Mouse (Mus musculus): ENCODE measurements around the gene Otog. TPM values are rescaled to one million over a fixed set of nuclear protein-coding genes. Genes with fewer than 3 reads are reported as not detected.
A peak's percentile ranks its signal among the peaks of the same experiment; 100 is the strongest.

The Otog gene
- total and polyA plus RNA-seq, 3 experiments = under 0.01 TPM; not detected in 2

DNA sequence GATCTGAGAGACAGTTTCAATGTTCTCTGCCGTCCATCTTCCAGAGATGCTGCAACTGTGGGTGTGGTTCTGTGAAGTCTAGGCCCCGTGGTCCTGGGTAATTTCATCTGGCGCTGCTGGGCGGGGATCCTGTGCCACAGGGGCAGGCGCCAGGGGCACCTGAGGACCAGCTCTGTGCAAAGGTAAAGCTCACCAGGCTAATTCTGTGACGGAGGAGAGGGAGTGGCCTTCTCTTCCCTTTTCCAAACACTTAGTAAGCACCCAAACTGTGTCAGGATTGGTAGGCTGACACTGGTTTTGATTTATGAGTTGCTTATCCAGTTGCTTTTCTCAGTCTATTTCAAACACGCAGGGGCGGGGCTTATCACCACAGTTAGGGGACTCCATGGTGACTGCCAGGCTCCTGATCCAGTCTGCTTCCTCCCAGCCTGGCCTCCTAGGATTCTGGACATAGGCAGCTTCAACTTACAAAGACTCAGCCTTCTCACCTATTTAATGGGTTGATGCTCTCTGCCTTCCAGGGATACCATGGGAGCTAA lies 20.1 kb upstream of the Otog start:
- H3K27me3 ChIP-seq (replicated peaks) = peaks cover 76% of the 10 kb centered on the region

DNA sequence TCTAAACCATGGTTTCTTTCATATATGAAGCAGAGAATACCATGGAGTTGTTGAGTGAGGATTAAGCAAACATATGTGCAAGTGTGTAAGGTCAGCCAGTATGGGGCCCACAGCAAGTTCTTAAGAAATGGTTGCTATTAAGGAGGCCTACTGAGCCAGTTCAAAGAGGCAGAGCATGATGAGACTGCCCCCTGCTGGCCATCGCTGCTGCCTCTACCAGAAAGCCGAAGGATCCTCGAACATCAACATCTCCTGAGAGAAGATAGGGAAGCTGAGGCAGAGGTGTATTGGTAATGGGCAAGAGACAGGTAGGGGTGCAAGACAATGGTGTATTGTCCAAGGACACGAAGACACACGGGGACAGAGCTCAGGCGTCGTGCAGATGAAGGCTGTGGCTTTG lies 14.5 kb upstream of the Otog start:
- dilution Hi-C loops (cut with MboI; ENCODE audit: extremely low pct_ligation_motif_present, extremely low pct_unique_long_range_greater_than_20kb, low sequenced_read_pairs) = no loop called here
- H3K27me3 ChIP-seq (replicated peaks) = peaks cover 63% of the 10 kb centered on the region
- H3K9me3 ChIP-seq (replicated peaks; ENCODE audit: low read length) = peaks cover 6% of the 10 kb centered on the region

More for the DNA sequence above, 20.1 kb upstream of the Otog start:
- H3K36me3 ChIP-seq (replicated peaks in 1 of 2; ENCODE audit: control insufficient read depth in 1 of 2, insufficient read depth in 1 of 2, low read length in 1 of 2) = no peaks in the 10 kb centered on the region
- H3K9ac ChIP-seq (ENCODE audit: insufficient read depth, low read depth) = no peak overlapping the region
- H3K4me2 ChIP-seq (ENCODE audit: insufficient read depth, low read depth, poor library complexity, severe bottlenecking) = no peak overlapping the region
- H3K4me3 ChIP-seq (replicated peaks in 1 of 3; ENCODE audit: low read depth in 2 of 3, low read length in 2 of 3, poor library complexity in 1 of 3) = no peak overlapping the region
- H3K9me3 ChIP-seq (replicated peaks; ENCODE audit: low read length) = peaks cover 6% of the 10 kb centered on the region
- dilution Hi-C loops (cut with MboI; ENCODE audit: extremely low pct_ligation_motif_present, extremely low pct_unique_long_range_greater_than_20kb, low sequenced_read_pairs) (no loop called here), in situ Hi-C loops (cut with MboI; ENCODE audit: low pct_ligation_motif_present, low pct_unique_long_range_greater_than_20kb, low sequenced_read_pairs) (no loop called here)
- no peaks in the 10 kb centered on the region for H3K79me2 ChIP-seq (replicated peaks; ENCODE audit: control insufficient read depth, extremely low read depth, insufficient read depth, poor library complexity, severe bottlenecking)
- DNase-seq (ENCODE audit: extremely low read depth) = no peak
- H3K4me1 ChIP-seq (ENCODE audit: control insufficient read depth in 1 of 2, insufficient read depth in 2 of 2) = 0 out of 4 replicates have a peak, but pooled peaks cover 0 to 2% of the 10 kb centered on the region in 2 experiments
- H3K27ac ChIP-seq (ENCODE audit: insufficient read depth, low read depth) = no peak overlapping the region
- no peak for TF ChIP-seq USF2 (conservative IDR thresholded peaks at IDR 0.05; ENCODE audit: low read depth, low read length)
- no peak for TF ChIP-seq BHLHE40 (IDR thresholded peaks at IDR 0.05; ENCODE audit: low read depth, low read length)
- no peak for TF ChIP-seq POLR2AphosphoS2 (IDR thresholded peaks at IDR 0.05; ENCODE audit: low read depth, low read length)
- TF ChIP-seq USF1 (IDR thresholded peaks at IDR 0.05; ENCODE audit: low read depth, low read length) = no peak
- no peak for TF ChIP-seq RCOR1 (conservative IDR thresholded peaks at IDR 0.05; ENCODE audit: low read depth, low read length)
- no peak for TF ChIP-seq ZNF384 (IDR thresholded peaks at IDR 0.05; ENCODE audit: low read depth, low read length)
- no peak for TF ChIP-seq ELF1 (IDR thresholded peaks at IDR 0.05; ENCODE audit: low read depth, low read length)
- TF ChIP-seq MAZ (IDR thresholded peaks at IDR 0.05; ENCODE audit: low read depth, low read length) = no peak
- TF ChIP-seq MEF2A (IDR thresholded peaks at IDR 0.05; ENCODE audit: borderline replicate concordance, low read depth, low read length) = no peak
- TF ChIP-seq JUN (IDR thresholded peaks at IDR 0.05; ENCODE audit: insufficient read depth, low read depth, low read length) = no peak
- no peak for TF ChIP-seq EP300 (IDR thresholded peaks at IDR 0.05; ENCODE audit: low read length)

More for the DNA sequence above, 14.5 kb upstream of the Otog start:
- no peaks in the 10 kb centered on the region for H3K36me3 ChIP-seq (replicated peaks in 1 of 2; ENCODE audit: control insufficient read depth in 1 of 2, insufficient read depth in 1 of 2, low read length in 1 of 2)
- in situ Hi-C loops (cut with MboI; ENCODE audit: low pct_ligation_motif_present, low pct_unique_long_range_greater_than_20kb, low sequenced_read_pairs) = no loop called here
- no peak overlapping the region for H3K4me3 ChIP-seq (replicated peaks in 1 of 3; ENCODE audit: low read depth in 2 of 3, low read length in 2 of 3, poor library complexity in 1 of 3)
- peak; percentile 46 to 78 for TF ChIP-seq CTCF (conservative IDR thresholded peaks at IDR 0.05 in 1 of 2, IDR thresholded peaks at IDR 0.05 in 1 of 2; ENCODE audit: low read depth in 2 of 2, low read length in 2 of 2)
- TF ChIP-seq SIN3A (IDR thresholded peaks at IDR 0.05; ENCODE audit: low read length) = no peak
- TF ChIP-seq ZC3H11A (IDR thresholded peaks at IDR 0.05; ENCODE audit: low read depth, low read length) = no peak
- peak; percentile 76 for TF ChIP-seq SMC3 (IDR thresholded peaks at IDR 0.05; ENCODE audit: low read depth, low read length)
- no peak for TF ChIP-seq HCFC1 (IDR thresholded peaks at IDR 0.05; ENCODE audit: low read depth, low read length)
- no peak for TF ChIP-seq ETS1 (conservative IDR thresholded peaks at IDR 0.05; ENCODE audit: low read depth, low read length)
- peak; percentile 64 for TF ChIP-seq RAD21 (IDR thresholded peaks at IDR 0.05; ENCODE audit: low read depth, low read length)
- no peak for TF ChIP-seq NRF1 (IDR thresholded peaks at IDR 0.05; ENCODE audit: low read depth, low read length)
- no peak for TF ChIP-seq EP300 (IDR thresholded peaks at IDR 0.05; ENCODE audit: low read length)
- TF ChIP-seq PAX5 (IDR thresholded peaks at IDR 0.05; ENCODE audit: low read length) = no peak
- TF ChIP-seq IRF4 (IDR thresholded peaks at IDR 0.05; ENCODE audit: low read depth, low read length) = no peak
- no peak for TF ChIP-seq ZNF384 (IDR thresholded peaks at IDR 0.05; ENCODE audit: low read depth, low read length)
- no peak for TF ChIP-seq BHLHE40 (IDR thresholded peaks at IDR 0.05; ENCODE audit: low read depth, low read length)
- no peak for TF ChIP-seq TBP (conservative IDR thresholded peaks at IDR 0.05; ENCODE audit: low read depth, low read length)
- TF ChIP-seq MAX (IDR thresholded peaks at IDR 0.05; ENCODE audit: low read length) = no peak
- TF ChIP-seq UBTF (IDR thresholded peaks at IDR 0.05; ENCODE audit: low read depth, low read length) = no peak
- H3K79me2 ChIP-seq (replicated peaks; ENCODE audit: control insufficient read depth, extremely low read depth, insufficient read depth, poor library complexity, severe bottlenecking) = no peaks in the 10 kb centered on the region
- H3K9ac ChIP-seq (ENCODE audit: insufficient read depth, low read depth) = no peak overlapping the region
- H3K4me1 ChIP-seq (ENCODE audit: control insufficient read depth in 1 of 2, insufficient read depth in 2 of 2) = no peaks in the 10 kb centered on the region
- no peak overlapping the region for H3K4me2 ChIP-seq (ENCODE audit: insufficient read depth, low read depth, poor library complexity, severe bottlenecking)
- H3K27ac ChIP-seq (ENCODE audit: insufficient read depth, low read depth) = no peak overlapping the region
- DNase-seq (ENCODE audit: extremely low read depth) = peak; percentile 49

All from CH12.LX (cell line).